Mouse (Mus musculus) limb, embryonic 13.5 days (tissue): ENCODE data around the gene Dock8. TPM values are rescaled to one million over a fixed set of nuclear protein-coding genes. Genes with fewer than 3 reads are reported as not detected.

Experiments used
- ATAC-seq: fragments of 200-750 bp; cut with Nextera tagmentation; 2 replicates; pipeline ENCODE4 v1.8.0; 2017; ENCODE audit warnings: low read depth, moderate number of reproducible peaks, moderate TSS enrichment; ENCODE audit not compliant: low FRiP score
- H3K27ac ChIP-seq: fragments of 300-500 bp; sonication (generic); 2 replicates; pipeline ENCODE4 v1.5.1; 2015; ENCODE audit warnings: inconsistent platforms, mild to moderate bottlenecking, moderate library complexity
- H3K27me3 ChIP-seq: fragments of 300-500 bp; sonication (generic); 2 replicates; pipeline ENCODE4 v1.6.1; 2015; ENCODE audit warnings: mild to moderate bottlenecking, inconsistent platforms
- H3K36me3 ChIP-seq: fragments of 300-500 bp; sonication (generic); 2 replicates; pipeline ENCODE4 v1.6.1; 2015; ENCODE audit warnings: inconsistent platforms, mild to moderate bottlenecking, moderate library complexity
- H3K4me1 ChIP-seq: fragments of 300-500 bp; sonication (generic); 2 replicates; pipeline ENCODE4 v1.6.1; 2015; ENCODE audit warnings: inconsistent platforms
- H3K4me2 ChIP-seq: fragments of 300-500 bp; sonication (generic); replicated peaks from 2 replicates; pipeline ENCODE4 v1.6.1; 2015; ENCODE audit warnings: inconsistent platforms, mild to moderate bottlenecking, moderate library complexity
- H3K4me3 ChIP-seq: fragments of 300-500 bp; sonication (generic); 2 replicates; pipeline ENCODE4 v1.5.1; 2015; ENCODE audit warnings: moderate library complexity, mild to moderate bottlenecking, inconsistent platforms
- H3K9ac ChIP-seq: fragments of 300-500 bp; sonication (generic); 2 replicates; pipeline ENCODE4 v1.6.1; 2015; ENCODE audit warnings: mild to moderate bottlenecking, inconsistent platforms
- H3K9me3 ChIP-seq: fragments of 300-500 bp; sonication (generic); 2 replicates; pipeline ENCODE4 v1.6.1; 2016; ENCODE audit warnings: inconsistent platforms
- WGBS: fragments of 180-500 bp; shearing (Covaris S2); methylation state at CpG from one replicate; pipeline ENCODE4 v1.1.7; 2015; 5-methylcytosine and 5-hydroxymethylcytosine counted together
- polyA plus RNA-seq: library from polyadenylated mRNA; unstranded; fragments of >200 nt; fragmentation: Nextera tagmentation; extraction: Ambion mirVana; gene quantifications from 2 replicates; pipeline ENCODE4 v1.2.1, GENCODE M21; 2015

Dock8 gene
- 3.3 and 5.5 TPM in 2 replicates for polyA plus RNA-seq

GRCm38 (mm10) chr19:24999201-24999886, at the start of gene Dock8:
TSS of gene Dock8 (plus strand) at chr19:24999534.
- peaks cover 75% of the 10 kb centered on the region for H3K27me3 ChIP-seq
- peaks cover 16% of the 10 kb centered on the region for H3K4me1 ChIP-seq
- H3K4me3 ChIP-seq = peak within 1 kb of the TSS; percentile 73
- no peak within 1 kb of the TSS for H3K27ac ChIP-seq
- H3K4me2 ChIP-seq = peak within 1 kb of the TSS; percentile 98
- H3K9ac ChIP-seq = peak within 1 kb of the TSS; percentile 67
- ATAC-seq = peak; percentile 73
- no peaks in the 10 kb centered on the region for H3K9me3 ChIP-seq
- no peaks in the 10 kb centered on the region for H3K36me3 ChIP-seq
- under 1% methylated on average over 71 of the region's 109 CpGs for WGBS

DNA sequence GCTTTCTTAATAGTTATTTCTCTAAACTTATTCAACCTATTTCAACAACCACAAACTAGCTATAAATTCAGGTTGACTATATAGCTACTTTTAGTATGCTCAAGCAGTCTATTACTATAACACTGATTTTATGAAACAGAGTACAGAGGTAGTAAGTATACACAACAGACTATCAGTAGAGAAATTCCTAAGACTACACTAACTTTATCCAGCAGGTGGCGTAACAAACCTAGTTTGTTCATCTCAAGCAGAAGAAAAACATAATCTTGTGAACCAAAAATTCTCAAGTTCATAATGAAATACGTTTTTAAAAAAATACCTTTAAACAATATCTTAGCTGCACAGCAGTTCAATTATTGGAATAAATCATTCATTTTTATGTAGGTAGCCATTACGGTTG, 40.8 kb upstream of the Dock8 start:
- Histone ChIP-seq H3K36me3 (peaks cover 20% of the 10 kb centered on the region), H3K27ac (no peak overlapping the region), H3K4me2 (no peak overlapping the region), H3K9ac (no peak overlapping the region), H3K9me3 (no peaks in the 10 kb centered on the region), H3K4me3 (no peak overlapping the region), H3K27me3 (no peaks in the 10 kb centered on the region), H3K4me1 (peaks cover 12% of the 10 kb centered on the region)
- 38% methylated on average over 3 of the region's 3 CpGs for WGBS
- no peak for ATAC-seq

- Histone ChIP-seq H3K9me3 (no peaks in the 10 kb centered on the region), H3K4me3 (peak within 1 kb of the TSS; percentile 75), H3K27ac (no peak within 1 kb of the TSS), H3K4me1 (peaks cover 12% of the 10 kb centered on the region), H3K36me3 (peaks cover under 1% of the 10 kb centered on the region; the same call in 1 of the 2 replicates), H3K9ac (peak within 1 kb of the TSS; percentile 83), H3K4me2 (peak within 1 kb of the TSS; percentile 70), H3K27me3 (no peaks in the 10 kb centered on the region)
- under 1% methylated on average over 36 of the region's 36 CpGs for WGBS
- ATAC-seq = peak; percentile 100
Measured at GRCm38 (mm10) chr19:24961172-24961962, 38.0 kb upstream of the Dock8 start, which contains the start of gene Cbwd1. TSS of gene Cbwd1 (minus strand) at chr19:24961610.

DNA sequence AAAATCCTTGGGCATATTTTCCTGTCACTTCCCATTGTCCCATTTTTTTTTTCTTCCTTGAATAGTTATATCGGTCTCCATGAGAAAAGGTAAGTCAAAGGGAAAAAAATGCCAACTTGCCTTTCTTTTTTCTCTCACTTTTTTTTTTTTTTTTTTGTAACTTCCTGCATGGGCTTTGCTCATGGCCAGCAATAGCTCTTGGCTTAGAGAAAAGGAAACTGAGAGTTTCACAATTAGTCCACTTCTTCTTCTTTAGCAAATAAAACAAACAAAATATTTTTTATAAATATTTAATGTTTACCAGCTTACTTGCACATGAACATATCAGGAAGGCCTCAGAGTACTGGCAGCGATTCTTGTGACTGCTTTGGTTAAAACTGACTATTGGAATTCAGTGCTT, 33.1 kb upstream of the Dock8 start:
- no peak overlapping the region for H3K9ac ChIP-seq

GRCm38 (mm10) chr19:24966941-24967340, 32.4 kb upstream of the Dock8 start:
- H3K9ac ChIP-seq = no peak overlapping the region
- no peaks in the 10 kb centered on the region for H3K9me3 ChIP-seq
- no peak overlapping the region for H3K27ac ChIP-seq
- H3K4me3 ChIP-seq = no peak overlapping the region
- ATAC-seq = no peak
- H3K4me2 ChIP-seq = no peak overlapping the region
- no peaks in the 10 kb centered on the region for H3K4me1 ChIP-seq
- 83% methylated on average over 2 of the region's 2 CpGs for WGBS
- H3K27me3 ChIP-seq = no peaks in the 10 kb centered on the region
- no peaks in the 10 kb centered on the region for H3K36me3 ChIP-seq

More for the DNA sequence above, 33.1 kb upstream of the Dock8 start:
- Histone ChIP-seq H3K27me3 (no peaks in the 10 kb centered on the region), H3K4me3 (no peak overlapping the region), H3K4me2 (no peak overlapping the region), H3K9me3 (no peaks in the 10 kb centered on the region), H3K36me3 (no peaks in the 10 kb centered on the region), H3K4me1 (no peaks in the 10 kb centered on the region), H3K27ac (no peak overlapping the region)
- WGBS = 82% methylated on average over 2 of the region's 2 CpGs
- no peak for ATAC-seq

DNA sequence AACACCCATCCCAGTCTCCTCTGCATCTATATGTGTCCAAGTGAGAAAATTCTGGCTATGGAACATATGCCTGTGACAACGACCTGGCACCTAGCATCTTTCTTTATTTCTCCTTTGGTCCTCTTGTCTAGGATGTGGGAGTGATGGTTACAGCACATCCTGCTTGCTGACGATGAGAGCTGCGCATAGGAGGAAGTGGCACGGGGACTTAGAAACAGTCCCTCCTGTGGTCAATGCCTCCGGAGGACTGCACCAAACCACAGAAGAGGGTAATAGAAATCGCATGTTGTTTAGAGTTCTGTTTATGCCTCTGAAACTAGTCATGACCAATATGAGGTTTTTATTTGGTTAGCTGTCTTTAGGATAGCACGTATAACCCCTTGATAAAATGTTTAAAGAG, 28.0 kb upstream of the Dock8 start:
- no peaks in the 10 kb centered on the region for H3K4me1 ChIP-seq

GRCm38 (mm10) chr19:24972701-24973390, 26.5 kb upstream of the Dock8 start:
- Histone ChIP-seq H3K27ac (no peak overlapping the region), H3K36me3 (no peaks in the 10 kb centered on the region), H3K27me3 (no peaks in the 10 kb centered on the region), H3K4me1 (no peaks in the 10 kb centered on the region), H3K4me3 (no peak overlapping the region), H3K4me2 (no peak overlapping the region), H3K9ac (no peak overlapping the region), H3K9me3 (no peaks in the 10 kb centered on the region)
- ATAC-seq = no peak
- WGBS = 80% methylated on average over 3 of the region's 3 CpGs

More for the DNA sequence above, 28.0 kb upstream of the Dock8 start:
- Histone ChIP-seq H3K27ac (no peak overlapping the region), H3K4me2 (no peak overlapping the region), H3K9me3 (no peaks in the 10 kb centered on the region), H3K4me3 (no peak overlapping the region), H3K9ac (no peak overlapping the region), H3K27me3 (no peaks in the 10 kb centered on the region), H3K36me3 (no peaks in the 10 kb centered on the region)
- no peak for ATAC-seq
- WGBS = 78% methylated on average over 7 of the region's 7 CpGs

GRCm38 (mm10) chr19:24977991-24978390, 21.3 kb upstream of the Dock8 start:
- no peak overlapping the region for H3K27ac ChIP-seq
- H3K27me3 ChIP-seq = no peaks in the 10 kb centered on the region
- H3K9me3 ChIP-seq = no peaks in the 10 kb centered on the region
- no peak overlapping the region for H3K4me3 ChIP-seq
- H3K9ac ChIP-seq = no peak overlapping the region
- WGBS = 63% methylated on average over 11 of the region's 11 CpGs
- no peaks in the 10 kb centered on the region for H3K4me1 ChIP-seq
- no peak for ATAC-seq
- no peak overlapping the region for H3K4me2 ChIP-seq
- H3K36me3 ChIP-seq = no peaks in the 10 kb centered on the region

GRCm38 (mm10) chr19:24978852-24979842, 20.2 kb upstream of the Dock8 start:
- Histone ChIP-seq H3K27ac (no peak overlapping the region), H3K4me3 (no peak overlapping the region), H3K4me1 (no peaks in the 10 kb centered on the region), H3K9me3 (no peaks in the 10 kb centered on the region), H3K9ac (no peak overlapping the region), H3K27me3 (no peaks in the 10 kb centered on the region), H3K36me3 (no peaks in the 10 kb centered on the region), H3K4me2 (no peak overlapping the region)
- WGBS = 87% methylated on average over 10 of the region's 10 CpGs
- no peak for ATAC-seq

DNA sequence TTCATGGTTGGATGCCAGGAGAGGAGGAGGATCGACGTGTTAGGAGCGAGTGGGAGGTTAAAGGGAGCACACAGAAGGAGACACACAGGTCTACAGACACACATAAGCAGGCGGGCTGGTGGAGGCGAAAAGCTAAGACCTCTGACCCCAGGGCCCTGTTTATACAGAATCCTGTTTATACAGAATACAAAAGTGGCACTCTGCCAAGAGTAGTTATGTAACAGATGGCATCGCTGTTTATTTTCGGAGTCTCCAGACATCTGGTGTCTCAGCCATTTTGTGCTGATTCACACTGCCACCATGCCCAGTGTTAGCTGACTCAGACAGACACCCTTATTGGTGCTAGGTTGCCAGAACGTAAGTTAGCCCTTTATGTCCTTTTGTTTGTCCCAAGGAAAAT, 18.0 kb upstream of the Dock8 start:
- Histone ChIP-seq H3K36me3 (no peaks in the 10 kb centered on the region), H3K9ac (no peak overlapping the region), H3K4me3 (no peak overlapping the region), H3K27ac (no peak overlapping the region), H3K4me2 (no peak overlapping the region), H3K9me3 (no peaks in the 10 kb centered on the region), H3K4me1 (no peaks in the 10 kb centered on the region), H3K27me3 (no peaks in the 10 kb centered on the region)
- WGBS = 62% methylated on average over 8 of the region's 8 CpGs
- no peak for ATAC-seq

- H3K9ac ChIP-seq = no peak overlapping the region
- no peaks in the 10 kb centered on the region for H3K4me1 ChIP-seq
- WGBS = 77% methylated on average over 4 of the region's 4 CpGs
- no peak for ATAC-seq
- H3K4me2 ChIP-seq = no peak overlapping the region
- no peaks in the 10 kb centered on the region for H3K36me3 ChIP-seq
- H3K27ac ChIP-seq = no peak overlapping the region
- no peaks in the 10 kb centered on the region for H3K9me3 ChIP-seq
- H3K27me3 ChIP-seq = no peaks in the 10 kb centered on the region
- no peak overlapping the region for H3K4me3 ChIP-seq
Measured at GRCm38 (mm10) chr19:24983050-24983449, 16.3 kb upstream of the Dock8 start.
